Mouse (Mus musculus): Measurements from ENCODE around the gene Prss57.

GRCm38 (mm10) chr10:79760603-79761143 is 30.1 kb downstream of the Prss57 start:
- TF ChIP-seq POLR2A (IDR thresholded peaks at IDR 0.05; ENCODE audit: borderline replicate concordance, extremely low read depth, insufficient read depth, insufficient read length, poor library complexity, severe bottlenecking) (no peak), CTCF (IDR thresholded peaks at IDR 0.05; ENCODE audit: borderline replicate concordance, extremely low read depth, insufficient read depth, insufficient read length) (no peak)

Data from brain, embryonic 14.5 days (tissue).